ENCODE assay signal across 8 mouse cellular contexts in the genomic region with DNA sequence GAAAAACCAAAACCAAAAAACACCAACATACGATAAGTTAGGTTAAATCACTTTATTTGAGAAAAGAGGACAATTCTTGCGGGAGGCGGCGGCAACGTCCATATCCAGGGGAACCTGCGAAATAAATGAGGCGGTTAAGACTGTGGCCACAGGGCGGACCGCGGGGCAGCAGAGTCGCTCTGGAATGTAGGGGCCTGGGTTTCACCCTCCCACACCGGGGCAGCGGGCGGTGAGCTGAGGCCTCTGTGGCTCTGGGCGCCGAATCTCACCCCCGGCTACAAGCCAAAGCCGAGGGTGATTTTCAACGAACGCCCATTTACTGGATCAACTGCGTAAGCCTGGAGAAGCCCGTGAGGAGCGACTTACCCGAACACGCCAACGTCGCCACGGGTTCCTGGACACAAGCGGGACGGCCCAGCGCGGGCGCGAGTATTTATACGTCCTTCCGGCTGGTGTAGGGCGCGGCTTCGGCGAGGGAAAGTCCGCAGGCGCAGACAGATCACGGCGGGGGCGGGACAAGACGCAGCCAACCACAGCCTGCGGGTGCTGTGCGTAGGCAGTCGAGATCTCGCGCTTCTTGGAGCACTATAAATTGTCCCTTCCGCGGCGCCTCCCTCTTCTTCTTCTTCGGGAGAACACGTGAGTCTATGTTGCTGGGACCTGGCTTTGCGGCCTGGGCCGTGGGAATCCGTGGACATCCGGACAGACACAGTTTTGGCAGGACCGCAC. TPM values are rescaled to one million over a fixed set of nuclear protein-coding genes. Genes with fewer than 3 reads are reported as not detected.
A peak's percentile ranks its signal among the peaks of the same experiment; 100 is the strongest.
DNase-seq lines count a peak whose midpoint lies in the region; ATAC-seq and TF ChIP-seq lines count a peak whose summit lies in the region.

No protein-coding gene starts in this region.

- peak; percentile 86 for ATAC-seq in common myeloid progenitor, adult 5-6 weeks (replicated peaks; ENCODE audit: low read depth, poor library complexity, severe bottlenecking)

- no peak for TF ChIP-seq CTCF in gastrocnemius, adult 2 months (IDR thresholded peaks at IDR 0.05)

- peak overlapping the region; percentile 98 for H3K27ac ChIP-seq in gastrocnemius, adult 2 months

- intact Hi-C loops in gastrocnemius, adult 2 months (cut with DNase I) = loop anchor here (1.0 kb wide), 1 partner anchor 12 kb away; the partner anchor contains the start of gene Tbl3

- peaks cover 45% of the 10 kb centered on the region for H3K4me1 ChIP-seq in megakaryocyte, embryonic 14.5 days

- DNase-seq in ZHBTc4 (ENCODE audit: low read depth, low spot score) = peak; percentile 99
- DNase-seq in gastrocnemius, adult 2 months = peak; percentile 99
- DNase-seq in hindlimb bud, embryonic 11.5 days (ENCODE audit: extremely low spot score, low read depth, low spot score) = peak; percentile 90
- DNase-seq in left cerebral cortex, adult 8-10 months (ENCODE audit: low spot score in 2 of 2) = peak; percentile 96 to 99
- peak; percentile 100 for DNase-seq in right cerebral cortex, postnatal 10 days (ENCODE audit: low spot score in 2 of 2)
- peak; percentile 93 for DNase-seq in urinary bladder, postnatal 25 days (ENCODE audit: low spot score)

- no peaks in the 10 kb centered on the region for H3K27me3 ChIP-seq in megakaryocyte, embryonic 14.5 days (replicated peaks)

- no peaks in the 10 kb centered on the region for H3K9me3 ChIP-seq in megakaryocyte, embryonic 14.5 days

- H3K4me3 ChIP-seq in gastrocnemius, adult 2 months = peak overlapping the region; percentile 98
- H3K4me3 ChIP-seq in megakaryocyte, embryonic 14.5 days (replicated peaks) = peak overlapping the region; percentile 93

- peaks cover 52% of the 10 kb centered on the region for H3K36me3 ChIP-seq in megakaryocyte, embryonic 14.5 days (replicated peaks; ENCODE audit: low read length)

RNA-seq across cellular contexts. Expression of gene Rps2, which starts 1.7 kb away (rescaled TPM):
- 1,725 and 1,907 TPM in 2 replicates for total RNA-seq in common myeloid progenitor, adult 5-6 weeks (2017)
- total RNA-seq in gastrocnemius, adult 2 months (2021) = 100 to 1,000 TPM; 508 to 641 TPM
- total RNA-seq in left cerebral cortex, adult 8-10 months (2022) = 100 to 1,000 TPM; 270 to 312 (median 290) TPM
- polyA plus RNA-seq in megakaryocyte, embryonic 14.5 days (2012; ENCODE audit: insufficient read depth, low replicate concordance) = 653 and 1,069 TPM in 2 replicates

RNA-seq across cellular contexts. Expression of gene Rnf151, which starts 1.8 kb away (rescaled TPM):
- not detected in 2 replicates for total RNA-seq in common myeloid progenitor, adult 5-6 weeks (2017)
- not detected for total RNA-seq in gastrocnemius, adult 2 months (2021)
- total RNA-seq in left cerebral cortex, adult 8-10 months (2022) = under 1 TPM in 1 of 4 experiments, not detected in 3; 0.37 TPM
- polyA plus RNA-seq in megakaryocyte, embryonic 14.5 days (2012; ENCODE audit: insufficient read depth, low replicate concordance) = 0.74 TPM in 1 of 2 replicates, not detected in the other

RNA-seq across cellular contexts. Expression of gene Ndufb10, which starts 4.6 kb away (rescaled TPM):
- total RNA-seq in common myeloid progenitor, adult 5-6 weeks (2017) = 192 and 287 TPM in 2 replicates
- 100 to 1,000 TPM; 367 to 608 TPM for total RNA-seq in gastrocnemius, adult 2 months (2021)
- total RNA-seq in left cerebral cortex, adult 8-10 months (2022) = 100 to 1,000 TPM; 208 to 258 (median 238) TPM
- polyA plus RNA-seq in megakaryocyte, embryonic 14.5 days (2012; ENCODE audit: insufficient read depth, low replicate concordance) = 519 and 729 TPM in 2 replicates

RNA-seq across cellular contexts. Expression of gene Rpl3l, which starts 8.0 kb away (rescaled TPM):
- total RNA-seq in common myeloid progenitor, adult 5-6 weeks (2017) = 0.50 TPM in 1 of 2 replicates, not detected in the other
- 100 to 1,000 TPM; 753 to 889 TPM for total RNA-seq in gastrocnemius, adult 2 months (2021)
- total RNA-seq in left cerebral cortex, adult 8-10 months (2022) = under 1 TPM; 0.36 to 0.94 (median 0.43) TPM
- 0.35 TPM in 1 of 2 replicates, not detected in the other for polyA plus RNA-seq in megakaryocyte, embryonic 14.5 days (2012; ENCODE audit: insufficient read depth, low replicate concordance)

RNA-seq across cellular contexts. Expression of gene Tbl3, which starts 12.2 kb away (rescaled TPM):
- total RNA-seq in common myeloid progenitor, adult 5-6 weeks (2017) = 43.3 and 46.1 TPM in 2 replicates
- total RNA-seq in gastrocnemius, adult 2 months (2021) = 10 to 100 TPM; 15.5 to 16.7 TPM
- total RNA-seq in left cerebral cortex, adult 8-10 months (2022) = 10 to 100 TPM; 23.4 to 29.7 (median 25.6) TPM
- 16.6 and 17.1 TPM in 2 replicates for polyA plus RNA-seq in megakaryocyte, embryonic 14.5 days (2012; ENCODE audit: insufficient read depth, low replicate concordance)

Comparison
In these comparisons a context has a peak if more than half of its experiments do, and no peak if none do; other contexts are left out.
1. Peak in every context shown above with its lines: DNase-seq, ATAC-seq, H3K4me3 ChIP-seq and H3K27ac ChIP-seq.